Mouse (Mus musculus) sigmoid colon, adult 10 weeks (tissue): ENCODE data around the gene Prkaca. TPM values are rescaled to one million over a fixed set of nuclear protein-coding genes. Genes with fewer than 3 reads are reported as not detected.

Source experiments
- polyA plus RNA-seq: library from polyadenylated mRNA; stranded (reverse); fragments of 350-450 nt; fragmentation: Illumina TruSeq; extraction: RNeasy Lipid Tissue Mini Kit (QIAGEN cat#74804); gene quantifications from one replicate; pipeline ENCODE4 v1.2.3, GENCODE M21; 2014; ENCODE audit warnings: low read depth, low replicate concordance

The Prkaca gene
- 16.0 TPM for polyA plus RNA-seq

GRCm38 (mm10) chr8:83972150-83973120 lies at the start of gene Prkaca:
Gene Prkaca, plus strand, starts transcription at chr8:83972993.

GRCm38 (mm10) chr8:83955106-83955957 lies 17.5 kb upstream of the Prkaca start, which contains the start of the genes Gm10644 and Asf1b:
Gene Gm10644, minus strand, starts transcription at chr8:83955205.
Gene Asf1b, plus strand, starts transcription at chr8:83955507.

DNA sequence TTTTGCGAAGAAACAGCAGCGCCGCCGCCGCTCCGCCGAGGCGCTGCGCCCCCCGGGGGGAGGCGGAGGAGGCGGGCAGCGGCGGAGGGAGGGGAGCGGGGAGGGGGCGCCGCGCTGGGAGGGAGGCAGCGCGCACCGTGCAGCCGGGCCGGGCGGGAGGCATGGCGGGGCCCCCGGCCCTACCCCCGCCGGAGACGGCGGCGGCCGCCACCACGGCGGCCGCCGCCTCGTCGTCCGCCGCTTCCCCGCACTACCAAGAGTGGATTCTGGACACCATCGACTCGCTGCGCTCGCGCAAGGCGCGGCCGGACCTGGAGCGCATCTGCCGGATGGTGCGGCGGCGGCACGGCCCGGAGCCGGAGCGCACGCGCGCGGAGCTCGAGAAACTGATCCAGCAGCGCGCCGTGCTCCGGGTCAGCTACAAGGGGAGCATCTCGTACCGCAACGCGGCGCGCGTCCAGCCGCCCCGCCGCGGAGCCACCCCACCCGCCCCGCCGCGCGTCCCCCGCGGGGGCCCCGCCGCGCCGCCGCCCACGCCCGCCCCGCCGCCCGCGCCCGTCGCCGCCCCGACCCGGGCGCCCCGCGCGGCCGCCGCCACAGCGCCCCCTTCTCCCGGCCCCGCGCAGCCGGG lies 24.8 kb downstream of the Prkaca start, which contains the start of gene Samd1:
Gene Samd1 (plus strand): TSS at position 162 of the 631 bp plus-strand sequence.

GRCm38 (mm10) chr8:84001281-84002000 lies 28.6 kb downstream of the Prkaca start, which contains the start of gene 1700067K01Rik:
Gene 1700067K01Rik, plus strand, starts transcription at chr8:84001502.

GRCm38 (mm10) chr8:84011705-84012498 lies 39.1 kb downstream of the Prkaca start, which contains the start of gene 2210011C24Rik:
Gene 2210011C24Rik, minus strand, starts transcription at chr8:84012171.

DNA sequence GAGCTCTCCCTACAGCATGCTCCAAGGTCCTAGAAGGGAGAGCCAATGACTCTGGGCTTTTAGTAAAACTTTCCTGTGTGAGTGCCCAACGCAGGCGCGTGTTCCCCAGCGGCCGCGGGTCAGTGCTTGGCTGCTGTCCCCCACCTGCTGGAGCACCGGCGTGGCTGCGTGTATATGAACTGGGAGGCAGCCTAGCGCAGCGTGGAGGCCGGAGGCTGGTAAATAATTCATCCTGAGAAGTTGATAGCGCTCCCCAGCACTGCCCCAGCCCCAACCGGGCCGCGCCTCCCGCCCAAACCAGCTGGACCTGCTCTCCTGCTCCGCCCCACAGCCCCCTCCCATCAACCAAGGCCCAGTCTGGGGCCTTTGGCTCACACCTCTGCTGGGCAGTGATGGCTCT lies 48.3 kb downstream of the Prkaca start, which contains the start of gene Palm3:
Gene Palm3 (plus strand): TSS at position 376 of the 400 bp plus-strand sequence.

DNA sequence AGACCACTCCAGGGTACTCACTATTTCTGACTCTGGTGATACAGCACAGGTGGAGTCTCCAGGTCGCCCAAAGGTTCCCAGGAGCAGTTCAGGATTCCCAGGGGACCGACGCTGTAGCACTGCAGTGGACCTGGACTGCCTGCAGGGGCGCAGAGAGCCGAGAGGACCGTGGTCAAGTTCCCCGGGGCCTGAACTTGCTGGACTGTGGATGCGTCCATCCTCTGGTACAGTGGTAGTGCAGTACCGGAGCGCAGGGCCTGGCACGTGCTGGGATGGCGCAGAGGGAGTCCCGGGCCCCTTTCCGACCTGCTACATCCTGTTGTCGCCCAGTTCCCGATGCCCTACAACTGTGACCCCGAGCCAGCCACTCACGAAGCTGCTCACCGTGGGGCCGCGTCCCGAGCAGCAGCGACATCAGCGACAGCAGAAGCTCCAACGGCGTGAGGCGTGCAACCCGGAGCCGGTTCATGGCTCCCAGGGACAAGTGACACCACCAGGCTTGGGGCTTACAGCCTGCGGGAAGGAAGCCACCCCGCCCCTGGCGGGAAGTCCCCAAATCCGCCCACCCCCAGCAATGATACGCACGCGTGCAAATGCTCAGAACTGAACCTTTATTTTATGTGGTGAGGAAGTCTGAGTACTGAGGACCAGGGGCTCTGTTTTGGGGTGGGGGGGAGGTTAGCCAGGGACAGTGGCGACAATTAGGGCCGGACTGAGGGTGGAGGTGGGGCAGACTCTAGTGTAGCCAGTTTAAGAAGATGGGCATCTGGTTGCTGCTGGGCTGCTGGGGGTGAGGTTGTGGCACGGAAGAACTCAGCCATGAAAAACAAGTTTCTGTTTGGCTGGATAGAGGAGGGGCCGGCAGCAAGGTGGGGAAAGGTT lies 69.5 kb downstream of the Prkaca start, which contains the start of gene Il27ra:
Gene Il27ra (minus strand): TSS at position 524 of the 882 bp plus-strand sequence.

GRCm38 (mm10) chr8:84044900-84045299 lies 72.1 kb downstream of the Prkaca start, which contains the start of gene Rln3:
Gene Rln3, minus strand, starts transcription at chr8:84045000.

Other genes starting within 250 kb of the Prkaca start
- 10.3 TPM for gene Adgre5, start 231.7 kb upstream of the Prkaca start, polyA plus RNA-seq
- gene Adgrl1, start 72.9 kb upstream of the Prkaca start, polyA plus RNA-seq: 1.6 TPM
- gene Gm10644, start 17.8 kb upstream of the Prkaca start, polyA plus RNA-seq: not detected
- gene Asf1b, start 17.5 kb upstream of the Prkaca start, polyA plus RNA-seq: 4.7 TPM
- 4.5 TPM for gene Samd1, start 24.7 kb downstream of the Prkaca start, polyA plus RNA-seq
- not detected for gene 1700067K01Rik, start 28.5 kb downstream of the Prkaca start, polyA plus RNA-seq
- 10.3 TPM for gene 2210011C24Rik, start 39.2 kb downstream of the Prkaca start, polyA plus RNA-seq
- gene Palm3, start 48.5 kb downstream of the Prkaca start, polyA plus RNA-seq: 0.16 TPM
- gene Il27ra, start 69.6 kb downstream of the Prkaca start, polyA plus RNA-seq: 0.13 TPM
- not detected for gene Rln3, start 72.0 kb downstream of the Prkaca start, polyA plus RNA-seq
- gene Gm10643, start 92.1 kb downstream of the Prkaca start, polyA plus RNA-seq: 2.2 TPM
- gene Rfx1, start 93.8 kb downstream of the Prkaca start, polyA plus RNA-seq: 1.6 TPM
- 4.3 TPM for gene Dcaf15, start 131.8 kb downstream of the Prkaca start, polyA plus RNA-seq
- not detected for gene Podnl1, start 153.0 kb downstream of the Prkaca start, polyA plus RNA-seq
- 0.47 TPM for gene Cc2d1a, start 174.9 kb downstream of the Prkaca start, polyA plus RNA-seq
- not detected for gene 4930432K21Rik, start 175.0 kb downstream of the Prkaca start, polyA plus RNA-seq
- gene Nanos3, start 212.2 kb downstream of the Prkaca start, polyA plus RNA-seq: not detected